Mouse (Mus musculus): ENCODE results near the gene Tlk1. TPM values are rescaled to one million over a fixed set of nuclear protein-coding genes. Genes with fewer than 3 reads are reported as not detected.
"Not testable (repeated sequence)": the region's sequence is repeated elsewhere in the genome, so short reads cannot be mapped to it uniquely, and the experiment has no call there.

Gene Tlk1
- polyA plus RNA-seq, 1 experiment from 2014 or later: 20.2 TPM

GRCm38 (mm10) chr2:70807678-70808077, 17.9 kb downstream of the Tlk1 start:
- WGBS: 76% methylated on average over 3 of the region's 3 CpGs
- H3K4me1 ChIP-seq (ENCODE audit: control insufficient read depth, insufficient read depth, low read length); H3K27ac ChIP-seq (ENCODE audit: low read length); H3K4me3 ChIP-seq (ENCODE audit: low read length); H3K27me3 ChIP-seq (replicated peaks; ENCODE audit: control insufficient read depth, insufficient read depth, low read length); H3K9ac ChIP-seq (ENCODE audit: low read depth, low read length); H3K36me3 ChIP-seq (ENCODE audit: control insufficient read depth, insufficient read depth, low read length); H3K4me2 ChIP-seq (ENCODE audit: low read depth, low read length); ATAC-seq; H3K9me3 ChIP-seq (ENCODE audit: control insufficient read depth, low read length): not testable (repeated sequence)

DNA sequence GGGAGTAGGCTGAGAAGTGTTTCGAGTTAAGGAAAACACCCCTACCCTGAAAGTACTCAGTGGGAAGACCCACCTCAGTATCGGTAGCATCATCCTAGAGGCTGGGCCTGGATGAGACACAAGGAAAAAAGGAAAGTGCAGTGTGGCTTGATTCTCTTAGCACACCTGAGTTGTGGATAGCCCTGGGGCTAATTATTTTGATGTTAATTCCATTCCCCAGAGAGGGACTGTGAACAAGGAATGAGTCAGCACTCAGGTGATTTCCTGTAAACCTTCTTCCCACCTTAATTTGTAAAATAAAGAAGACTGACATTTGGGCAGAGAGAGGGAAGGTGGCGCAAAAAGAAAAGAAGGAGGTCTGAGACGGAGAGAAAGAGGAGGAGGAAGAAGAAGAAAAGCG, 19.5 kb downstream of the Tlk1 start:
- WGBS: 93% methylated on average over 5 of the region's 5 CpGs
- Histone ChIP-seq H3K27me3 (replicated peaks; ENCODE audit: control insufficient read depth, insufficient read depth, low read length) (no peaks in the 10 kb centered on the region), H3K4me2 (ENCODE audit: low read depth, low read length) (no peak overlapping the region), H3K4me1 (ENCODE audit: control insufficient read depth, insufficient read depth, low read length) (peaks cover 13% of the 10 kb centered on the region), H3K27ac (ENCODE audit: low read length) (no peak overlapping the region), H3K4me3 (ENCODE audit: low read length) (no peak overlapping the region), H3K9ac (ENCODE audit: low read depth, low read length) (no peak overlapping the region), H3K9me3 (ENCODE audit: control insufficient read depth, low read length) (no peaks in the 10 kb centered on the region), H3K36me3 (ENCODE audit: control insufficient read depth, insufficient read depth, low read length) (no peaks in the 10 kb centered on the region)
- no peak for ATAC-seq

GRCm38 (mm10) chr2:70803696-70804095, 21.8 kb downstream of the Tlk1 start:
- not testable (repeated sequence) for H3K9ac ChIP-seq (ENCODE audit: low read depth, low read length); ATAC-seq; H3K27ac ChIP-seq (ENCODE audit: low read length); H3K27me3 ChIP-seq (replicated peaks; ENCODE audit: control insufficient read depth, insufficient read depth, low read length); H3K4me3 ChIP-seq (ENCODE audit: low read length); H3K9me3 ChIP-seq (ENCODE audit: control insufficient read depth, low read length); H3K4me2 ChIP-seq (ENCODE audit: low read depth, low read length); H3K36me3 ChIP-seq (ENCODE audit: control insufficient read depth, insufficient read depth, low read length)
- WGBS: 86% methylated on average over 4 of the region's 4 CpGs
- peaks cover 15% of the 10 kb centered on the region for H3K4me1 ChIP-seq (ENCODE audit: control insufficient read depth, insufficient read depth, low read length)

DNA sequence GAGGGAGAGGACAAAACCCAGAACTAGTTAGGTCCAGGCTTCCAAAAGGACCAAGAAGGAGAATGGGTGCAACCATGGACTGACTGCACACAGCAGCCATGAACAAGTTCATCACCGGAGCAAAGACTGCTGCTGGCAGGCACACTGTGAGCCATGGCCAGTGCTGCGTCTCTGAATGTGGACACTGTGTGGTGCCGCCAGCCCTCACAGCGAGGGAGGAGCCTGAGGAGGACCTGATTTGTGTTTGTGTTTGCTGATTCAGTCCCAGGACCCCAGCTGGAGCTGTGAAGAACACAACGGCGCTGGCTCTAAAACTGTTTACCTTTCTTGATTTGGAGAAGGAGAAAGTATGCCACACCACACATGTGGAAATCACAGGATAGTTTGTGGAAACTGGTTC, 22.9 kb downstream of the Tlk1 start:
- no peaks in the 10 kb centered on the region for H3K27me3 ChIP-seq (replicated peaks; ENCODE audit: control insufficient read depth, insufficient read depth, low read length)
- no peaks in the 10 kb centered on the region for H3K36me3 ChIP-seq (ENCODE audit: control insufficient read depth, insufficient read depth, low read length)
- H3K9me3 ChIP-seq (ENCODE audit: control insufficient read depth, low read length): no peaks in the 10 kb centered on the region
- WGBS: 38% methylated on average over 6 of the region's 6 CpGs
- ATAC-seq: no peak
- no peak overlapping the region for H3K9ac ChIP-seq (ENCODE audit: low read depth, low read length)
- H3K27ac ChIP-seq (ENCODE audit: low read length): no peak overlapping the region; the same call in 1 of the 2 replicates
- no peak overlapping the region for H3K4me3 ChIP-seq (ENCODE audit: low read length)
- peaks cover 15% of the 10 kb centered on the region for H3K4me1 ChIP-seq (ENCODE audit: control insufficient read depth, insufficient read depth, low read length)
- no peak overlapping the region for H3K4me2 ChIP-seq (ENCODE audit: low read depth, low read length)

GRCm38 (mm10) chr2:70801543-70801942, 24.0 kb downstream of the Tlk1 start:
- Histone ChIP-seq H3K4me3 (ENCODE audit: low read length) (no peak overlapping the region), H3K27ac (ENCODE audit: low read length) (no peak overlapping the region; the same call in 1 of the 2 replicates), H3K9ac (ENCODE audit: low read depth, low read length) (no peak overlapping the region), H3K9me3 (ENCODE audit: control insufficient read depth, low read length) (no peaks in the 10 kb centered on the region), H3K4me2 (ENCODE audit: low read depth, low read length) (no peak overlapping the region), H3K4me1 (ENCODE audit: control insufficient read depth, insufficient read depth, low read length) (peaks cover 15% of the 10 kb centered on the region), H3K36me3 (ENCODE audit: control insufficient read depth, insufficient read depth, low read length) (no peaks in the 10 kb centered on the region), H3K27me3 (replicated peaks; ENCODE audit: control insufficient read depth, insufficient read depth, low read length) (no peaks in the 10 kb centered on the region)
- peak; percentile 80 for ATAC-seq

DNA sequence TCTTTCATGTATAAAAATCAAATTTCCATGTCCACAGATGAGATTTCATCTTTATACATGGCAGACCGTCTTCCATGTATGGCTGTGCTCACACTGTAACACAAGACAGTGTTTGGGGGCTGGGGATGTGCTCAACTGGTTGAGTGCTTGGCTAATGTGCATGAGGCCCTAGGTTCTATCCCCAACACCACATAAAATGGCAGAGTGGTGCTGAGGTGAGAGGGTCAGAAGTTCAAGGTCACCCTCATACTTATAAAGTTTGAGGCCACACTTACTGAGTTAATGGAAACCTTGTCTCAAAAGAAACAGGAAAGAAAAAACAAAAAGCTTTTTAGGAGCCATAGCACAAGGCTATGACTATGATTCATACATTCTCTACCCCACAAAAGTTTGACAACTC, 25.1 kb downstream of the Tlk1 start:
- 85% methylated on average over 1 of the region's 1 CpGs for WGBS
- H3K4me1 ChIP-seq (ENCODE audit: control insufficient read depth, insufficient read depth, low read length): peaks cover 15% of the 10 kb centered on the region
- no peak overlapping the region for H3K4me3 ChIP-seq (ENCODE audit: low read length)
- no peaks in the 10 kb centered on the region for H3K27me3 ChIP-seq (replicated peaks; ENCODE audit: control insufficient read depth, insufficient read depth, low read length)
- no peaks in the 10 kb centered on the region for H3K36me3 ChIP-seq (ENCODE audit: control insufficient read depth, insufficient read depth, low read length)
- ATAC-seq: no peak
- H3K9ac ChIP-seq (ENCODE audit: low read depth, low read length): no peak overlapping the region
- H3K27ac ChIP-seq (ENCODE audit: low read length): no peak overlapping the region
- no peaks in the 10 kb centered on the region for H3K9me3 ChIP-seq (ENCODE audit: control insufficient read depth, low read length)
- H3K4me2 ChIP-seq (ENCODE audit: low read depth, low read length): no peak overlapping the region

DNA sequence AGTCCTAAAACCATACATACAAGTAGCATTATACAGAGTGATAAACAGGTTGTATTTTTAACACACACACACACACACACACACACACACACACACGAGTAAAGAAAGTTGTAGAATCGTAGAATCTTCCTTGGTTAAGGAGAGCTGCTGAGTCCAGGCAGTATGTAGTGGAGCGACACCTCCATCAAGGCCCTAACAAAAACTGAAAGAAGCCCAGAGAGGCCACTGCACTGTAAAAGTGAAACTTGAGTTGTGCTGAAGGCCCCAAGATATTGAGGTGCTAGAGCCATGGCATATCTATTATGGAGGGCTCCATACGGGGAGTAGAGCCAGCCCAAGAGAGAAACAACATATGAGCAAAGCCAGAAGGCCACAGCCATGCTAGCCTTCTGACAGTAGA, 32.3 kb downstream of the Tlk1 start:
- Histone ChIP-seq H3K9ac (ENCODE audit: low read depth, low read length) (no peak overlapping the region), H3K27ac (ENCODE audit: low read length) (no peak overlapping the region), H3K4me1 (ENCODE audit: control insufficient read depth, insufficient read depth, low read length) (no peaks in the 10 kb centered on the region; the same call in 1 of the 2 replicates), H3K4me3 (ENCODE audit: low read length) (no peak overlapping the region), H3K27me3 (replicated peaks; ENCODE audit: control insufficient read depth, insufficient read depth, low read length) (no peaks in the 10 kb centered on the region), H3K9me3 (ENCODE audit: control insufficient read depth, low read length) (no peaks in the 10 kb centered on the region), H3K4me2 (ENCODE audit: low read depth, low read length) (no peak overlapping the region), H3K36me3 (ENCODE audit: control insufficient read depth, insufficient read depth, low read length) (0 out of 2 replicates have a peak, but pooled peaks cover 3% of the 10 kb centered on the region)
- WGBS: 81% methylated on average over 4 of the region's 4 CpGs
- no peak for ATAC-seq

DNA sequence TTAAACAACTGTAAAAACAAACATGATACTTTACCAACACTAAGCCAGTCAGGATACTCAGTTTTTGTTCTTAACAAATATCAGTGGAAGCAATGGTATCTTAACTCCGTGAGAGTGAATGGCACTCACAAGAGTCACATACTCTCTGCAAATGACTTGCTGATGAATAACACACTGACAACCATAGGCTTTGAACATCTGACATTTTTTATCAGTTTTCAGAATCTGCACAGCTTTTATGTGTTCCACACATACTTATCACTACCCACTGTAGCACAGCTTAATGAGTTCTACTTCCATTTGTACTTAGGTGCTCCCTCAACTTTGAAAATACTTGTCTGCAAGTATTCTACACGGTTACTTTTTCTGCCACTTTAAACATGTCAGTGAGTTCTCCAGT, 35.3 kb downstream of the Tlk1 start:
- no peak for ATAC-seq
- no peaks in the 10 kb centered on the region for H3K27me3 ChIP-seq (replicated peaks; ENCODE audit: control insufficient read depth, insufficient read depth, low read length)
- H3K4me1 ChIP-seq (ENCODE audit: control insufficient read depth, insufficient read depth, low read length): no peaks in the 10 kb centered on the region; the same call in 1 of the 2 replicates
- no peak overlapping the region for H3K4me2 ChIP-seq (ENCODE audit: low read depth, low read length)
- no peak overlapping the region for H3K4me3 ChIP-seq (ENCODE audit: low read length)
- no peak overlapping the region for H3K27ac ChIP-seq (ENCODE audit: low read length)
- H3K9ac ChIP-seq (ENCODE audit: low read depth, low read length): no peak overlapping the region
- WGBS: 76% methylated on average over 2 of the region's 2 CpGs
- H3K9me3 ChIP-seq (ENCODE audit: control insufficient read depth, low read length): no peaks in the 10 kb centered on the region
- 0 out of 2 replicates have a peak, but pooled peaks cover 3% of the 10 kb centered on the region for H3K36me3 ChIP-seq (ENCODE audit: control insufficient read depth, insufficient read depth, low read length)

DNA sequence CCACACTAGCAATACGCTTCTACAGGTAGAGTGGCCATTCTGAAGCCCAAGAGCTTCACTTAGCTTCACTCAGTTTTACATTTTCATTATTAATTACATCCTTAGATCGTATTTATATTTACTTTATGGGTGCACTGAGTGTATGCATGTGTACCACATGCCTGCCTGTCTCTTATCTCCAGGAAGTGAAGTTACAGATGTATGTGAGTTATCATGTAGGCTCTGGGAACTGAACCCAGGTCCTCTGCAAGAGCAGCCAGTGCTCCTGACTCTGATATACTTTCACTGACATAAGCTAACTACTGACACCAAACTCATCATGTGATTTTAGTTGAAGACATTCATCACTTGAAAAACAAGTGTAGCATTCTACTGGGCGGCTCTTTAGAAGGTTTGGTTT, 36.2 kb downstream of the Tlk1 start:
- H3K9me3 ChIP-seq (ENCODE audit: control insufficient read depth, low read length): no peaks in the 10 kb centered on the region
- no peak overlapping the region for H3K4me3 ChIP-seq (ENCODE audit: low read length)
- H3K27ac ChIP-seq (ENCODE audit: low read length): no peak overlapping the region
- H3K9ac ChIP-seq (ENCODE audit: low read depth, low read length): no peak overlapping the region
- H3K4me1 ChIP-seq (ENCODE audit: control insufficient read depth, insufficient read depth, low read length): no peaks in the 10 kb centered on the region; the same call in 1 of the 2 replicates
- no peaks in the 10 kb centered on the region for H3K36me3 ChIP-seq (ENCODE audit: control insufficient read depth, insufficient read depth, low read length)
- no peaks in the 10 kb centered on the region for H3K27me3 ChIP-seq (replicated peaks; ENCODE audit: control insufficient read depth, insufficient read depth, low read length)
- no peak for ATAC-seq
- no peak overlapping the region for H3K4me2 ChIP-seq (ENCODE audit: low read depth, low read length)
- 82% methylated on average over 3 of the region's 3 CpGs for WGBS

- WGBS: 75% methylated on average over 4 of the region's 4 CpGs
- no peaks in the 10 kb centered on the region for H3K9me3 ChIP-seq (ENCODE audit: control insufficient read depth, low read length)
- H3K27ac ChIP-seq (ENCODE audit: low read length): no peak overlapping the region
- no peaks in the 10 kb centered on the region; the same call in 1 of the 2 replicates for H3K4me1 ChIP-seq (ENCODE audit: control insufficient read depth, insufficient read depth, low read length)
- H3K4me3 ChIP-seq (ENCODE audit: low read length): no peak overlapping the region
- no peaks in the 10 kb centered on the region for H3K27me3 ChIP-seq (replicated peaks; ENCODE audit: control insufficient read depth, insufficient read depth, low read length)
- ATAC-seq: no peak
- H3K9ac ChIP-seq (ENCODE audit: low read depth, low read length): no peak overlapping the region
- H3K4me2 ChIP-seq (ENCODE audit: low read depth, low read length): no peak overlapping the region
- H3K36me3 ChIP-seq (ENCODE audit: control insufficient read depth, insufficient read depth, low read length): no peaks in the 10 kb centered on the region
Observed at GRCm38 (mm10) chr2:70784447-70784846, 41.1 kb downstream of the Tlk1 start.
